Mouse (Mus musculus) forebrain, postnatal 0 days (tissue): ENCODE measurements around the gene Sncb. TPM values are rescaled to one million over a fixed set of nuclear protein-coding genes. Genes with fewer than 3 reads are reported as not detected.

Experiments
- ATAC-seq: fragments of 200-750 bp; cut with Nextera tagmentation; 2 replicates; pipeline ENCODE4 v1.8.0; 2017; ENCODE audit warnings: mild to moderate bottlenecking, moderate library complexity
- DNase-seq: peaks from one replicate; pipeline ENCODE4 v3.0.0-alpha.2; 2015
- H3K27ac ChIP-seq: fragments of 300-500 bp; sonication (generic); 2 replicates; pipeline ENCODE4 v1.5.1; 2014; ENCODE audit warnings: low read depth, mild to moderate bottlenecking, antibody characterized with exemption, low read length, moderate library complexity, mixed read lengths
- H3K27me3 ChIP-seq: fragments of 300-500 bp; sonication (generic); 2 replicates; pipeline ENCODE4 v1.6.1; 2014; ENCODE audit warnings: mild to moderate bottlenecking, low read length, mixed read lengths; ENCODE audit not compliant: insufficient read depth
- H3K36me3 ChIP-seq: fragments of 300-500 bp; sonication (generic); 2 replicates; pipeline ENCODE4 v1.6.1; 2014; ENCODE audit warnings: mild to moderate bottlenecking, moderate library complexity; ENCODE audit not compliant: insufficient read depth
- H3K4me1 ChIP-seq: fragments of 300-500 bp; sonication (generic); 2 replicates; pipeline ENCODE4 v1.6.1; 2014; ENCODE audit warnings: antibody characterized with exemption; ENCODE audit not compliant: insufficient read depth
- H3K4me2 ChIP-seq: fragments of 300-500 bp; sonication (generic); 2 replicates; pipeline ENCODE4 v1.6.1; 2014; ENCODE audit warnings: low read depth, mild to moderate bottlenecking, moderate library complexity
- H3K4me3 ChIP-seq: fragments of 300-500 bp; sonication (generic); 2 replicates; pipeline ENCODE4 v1.5.1; 2014; ENCODE audit warnings: low read depth, low read length, mixed read lengths
- H3K9ac ChIP-seq: fragments of 300-500 bp; sonication (generic); 2 replicates; pipeline ENCODE4 v1.6.1; 2014; ENCODE audit warnings: mild to moderate bottlenecking
- H3K9me3 ChIP-seq: fragments of 300-500 bp; sonication (generic); 2 replicates; pipeline ENCODE4 v1.6.1; 2016; ENCODE audit warnings: low read length
- CTCF ChIP-seq: sonication (generic); IDR thresholded peaks from 2 replicates; pipeline ENCODE4 v1.5.1; 2016; ENCODE audit warnings: antibody characterized with exemption, control low read depth, low read depth
- WGBS: fragments of 180-500 bp; shearing (Covaris S2); extraction: QIAGEN DNeasy Blood & Tissue Kit; methylation state at CpG from one replicate; pipeline ENCODE4 v1.1.7; 2014; 5-methylcytosine and 5-hydroxymethylcytosine counted together
- polyA plus RNA-seq: library from polyadenylated mRNA; unstranded; fragments of >200 nt; fragmentation: Nextera tagmentation; extraction: Ambion mirVana; gene quantifications from 2 replicates; pipeline ENCODE4 v1.2.1, GENCODE M21; 2015
- total RNA-seq: library from RNA; depleted of rRNA; stranded (reverse); fragments of >200 nt; gene quantifications from 2 replicates; pipeline ENCODE4 v1.2.3, GENCODE M21; 2014

The Sncb gene
- total and polyA plus RNA-seq, 2 experiments from 2014 or later, result 38.1 to 137 TPM

DNA sequence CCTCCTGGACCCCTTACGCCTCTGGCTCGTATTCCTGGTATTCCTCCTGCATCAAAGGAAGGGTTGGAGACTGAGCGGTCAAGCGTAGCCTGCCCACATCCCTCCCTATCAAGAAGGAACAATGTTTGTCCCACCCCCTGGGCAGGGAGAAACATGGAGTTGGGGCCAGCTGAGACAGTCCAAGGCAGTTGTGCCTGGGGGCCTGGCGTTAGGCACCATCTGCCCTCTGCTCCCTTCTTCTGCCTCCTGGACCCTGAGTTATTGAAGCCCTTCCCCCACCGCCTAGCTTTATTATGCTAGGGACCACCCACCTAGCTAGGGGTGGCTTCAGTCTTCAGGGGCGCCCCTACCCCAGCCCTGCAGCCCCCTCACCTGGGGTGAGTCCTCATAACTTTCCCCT is 6.9 kb downstream of the Sncb start:
- ATAC-seq (no peak), DNase-seq (no peak)
- Histone ChIP-seq H3K4me1 (peaks cover 30% of the 10 kb centered on the region), H3K9ac (no peak overlapping the region), H3K27ac (peak overlapping the region; percentile 30; the same call in 1 of the 2 replicates), H3K27me3 (peaks cover 6% of the 10 kb centered on the region; the same call in 1 of the 2 replicates), H3K4me3 (no peak overlapping the region; the same call in 1 of the 2 replicates), H3K36me3 (no peaks in the 10 kb centered on the region), H3K4me2 (peak overlapping the region; percentile 85), H3K9me3 (no peaks in the 10 kb centered on the region)
- no peak for TF ChIP-seq CTCF
- WGBS, result 9% methylated on average over 7 of the region's 7 CpGs

DNA sequence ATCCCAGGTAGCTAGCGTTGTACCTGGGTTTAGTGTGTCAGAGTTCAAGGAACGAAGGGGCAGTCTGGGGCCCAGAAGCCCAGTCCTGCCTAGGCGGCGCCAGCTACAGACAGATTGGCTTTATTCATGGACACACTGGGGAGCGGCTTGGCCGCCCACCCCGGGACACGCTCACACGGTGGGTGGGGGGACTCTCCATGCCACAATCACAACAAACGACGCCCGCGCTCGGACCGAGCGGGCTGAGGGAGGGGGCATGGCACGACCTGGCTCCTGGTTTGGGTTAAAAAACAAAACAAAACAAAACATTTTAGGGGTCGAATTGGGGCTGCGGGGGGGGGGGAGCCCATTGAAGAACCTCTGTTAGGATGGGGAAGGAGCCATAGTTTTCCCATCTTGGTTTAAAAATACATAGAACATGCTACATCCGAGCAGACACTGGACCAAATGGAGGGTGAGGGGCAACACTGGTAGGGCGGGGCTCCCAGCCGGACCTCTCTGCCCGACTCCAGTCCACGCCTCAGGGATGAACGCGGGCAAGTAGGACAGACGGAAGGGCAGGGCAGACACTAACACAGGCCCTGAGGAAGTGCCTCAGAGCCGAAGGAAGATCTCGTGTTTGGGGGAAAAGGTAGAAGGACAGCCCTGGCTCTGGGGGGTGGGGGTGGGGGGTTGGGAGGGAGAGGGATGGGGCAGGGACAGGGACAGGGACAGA is 7.5 kb downstream of the Sncb start:
- Histone ChIP-seq H3K9ac (peak overlapping the region; percentile 52), H3K4me3 (peak overlapping the region; percentile 44), H3K27ac (peak overlapping the region; percentile 92), H3K9me3 (no peaks in the 10 kb centered on the region), H3K4me1 (peaks cover 36% of the 10 kb centered on the region), H3K36me3 (no peaks in the 10 kb centered on the region), H3K27me3 (0 out of 2 replicates have a peak, but pooled peaks cover 1% of the 10 kb centered on the region), H3K4me2 (peak overlapping the region; percentile 85)
- ATAC-seq (no peak), DNase-seq (no peak)
- WGBS, result 1% methylated on average over 29 of the region's 29 CpGs
- TF ChIP-seq CTCF, result no peak

DNA sequence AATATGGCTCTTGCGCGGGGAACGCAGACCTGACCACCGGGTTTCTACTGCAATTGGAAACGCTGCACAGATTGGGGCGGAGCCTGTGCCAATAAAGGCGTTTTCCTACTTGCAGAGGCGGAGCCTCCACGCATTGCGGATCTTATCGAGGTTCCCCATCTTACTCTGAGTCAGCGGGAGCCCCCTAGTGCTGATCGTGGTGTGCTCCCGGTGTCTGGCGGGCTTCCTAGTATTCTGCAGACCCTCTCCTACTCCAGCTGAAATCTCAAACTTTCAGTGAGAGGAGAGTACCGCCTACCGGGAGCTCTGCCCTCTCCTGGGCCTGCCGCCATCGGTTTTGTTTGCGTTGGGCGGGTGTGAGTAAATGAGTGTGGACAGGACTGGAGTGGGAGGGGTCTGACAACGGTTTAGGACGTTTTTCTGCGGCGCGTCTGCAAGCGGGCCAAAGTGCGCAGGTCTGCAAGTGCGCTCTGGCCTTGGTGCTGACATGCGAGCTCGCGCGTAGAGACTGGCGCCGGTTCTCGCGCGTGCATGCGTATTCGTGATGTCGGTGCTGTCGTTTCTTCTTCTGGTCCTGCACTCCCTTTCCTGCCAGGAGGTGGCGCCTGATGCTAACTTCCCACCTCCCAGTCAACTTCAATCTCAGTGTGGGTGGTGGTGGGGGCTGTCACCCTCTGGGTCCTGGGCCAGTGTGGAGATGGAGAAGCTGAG is 8.2 kb downstream of the Sncb start:
- peak overlapping the region; percentile 85 for H3K4me2 ChIP-seq
- H3K27ac ChIP-seq, result peak overlapping the region; percentile 92
- ATAC-seq, result peak; percentile 86
- H3K36me3 ChIP-seq, result no peaks in the 10 kb centered on the region
- no peaks in the 10 kb centered on the region for H3K9me3 ChIP-seq
- peak overlapping the region; percentile 44 for H3K4me3 ChIP-seq
- peak; percentile 97 for DNase-seq
- H3K9ac ChIP-seq, result peak overlapping the region; percentile 60
- peak; percentile 92 for TF ChIP-seq CTCF
- peaks cover 42% of the 10 kb centered on the region for H3K4me1 ChIP-seq
- H3K27me3 ChIP-seq, result no peaks in the 10 kb centered on the region
- WGBS, result 2% methylated on average over 43 of the region's 43 CpGs

DNA sequence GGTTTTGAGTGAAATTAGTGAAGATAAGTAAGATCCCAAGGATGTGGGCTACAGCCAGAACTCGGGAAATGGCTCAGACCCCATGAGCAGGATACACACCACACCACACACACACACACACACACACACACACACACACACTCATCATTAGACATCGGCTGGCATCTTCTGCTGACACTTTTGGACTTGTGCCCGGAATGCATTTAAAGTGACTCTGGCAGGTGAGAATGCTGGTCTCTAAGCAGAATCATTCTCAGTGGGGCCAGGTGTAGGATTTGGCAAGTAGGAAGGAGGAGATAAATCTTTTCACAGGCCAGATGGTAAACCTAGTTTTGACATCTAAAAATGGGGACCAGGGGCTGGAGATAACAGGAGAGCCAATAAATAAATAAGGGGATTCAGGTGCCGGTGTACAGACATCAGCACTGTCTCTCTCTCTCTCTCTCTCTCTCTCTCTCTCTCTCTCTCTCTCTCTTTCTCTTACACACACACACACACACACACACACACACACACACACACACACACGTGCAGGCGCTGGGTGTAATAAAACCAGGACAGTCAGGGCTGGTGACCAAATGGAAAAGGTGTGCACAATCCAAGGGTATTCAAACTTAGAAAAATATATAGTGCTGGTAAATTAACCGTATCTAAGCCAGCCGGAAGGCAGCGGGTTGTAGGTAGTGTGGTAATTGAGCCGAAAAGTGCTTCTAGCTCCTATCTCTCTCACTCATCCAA is 9.1 kb downstream of the Sncb start:
- Histone ChIP-seq H3K9ac (peak overlapping the region; percentile 60), H3K9me3 (no peaks in the 10 kb centered on the region), H3K36me3 (no peaks in the 10 kb centered on the region), H3K27me3 (no peaks in the 10 kb centered on the region), H3K4me2 (peak overlapping the region; percentile 85), H3K27ac (peak overlapping the region; percentile 92), H3K4me1 (peaks cover 51% of the 10 kb centered on the region), H3K4me3 (peak overlapping the region; percentile 44)
- TF ChIP-seq CTCF, result peak; percentile 1; the same call in 1 of the 2 replicates
- ATAC-seq (no peak; the same call in 1 of the 2 replicates), DNase-seq (peak; percentile 68)
- WGBS, result 17% methylated on average over 10 of the region's 10 CpGs

DNA sequence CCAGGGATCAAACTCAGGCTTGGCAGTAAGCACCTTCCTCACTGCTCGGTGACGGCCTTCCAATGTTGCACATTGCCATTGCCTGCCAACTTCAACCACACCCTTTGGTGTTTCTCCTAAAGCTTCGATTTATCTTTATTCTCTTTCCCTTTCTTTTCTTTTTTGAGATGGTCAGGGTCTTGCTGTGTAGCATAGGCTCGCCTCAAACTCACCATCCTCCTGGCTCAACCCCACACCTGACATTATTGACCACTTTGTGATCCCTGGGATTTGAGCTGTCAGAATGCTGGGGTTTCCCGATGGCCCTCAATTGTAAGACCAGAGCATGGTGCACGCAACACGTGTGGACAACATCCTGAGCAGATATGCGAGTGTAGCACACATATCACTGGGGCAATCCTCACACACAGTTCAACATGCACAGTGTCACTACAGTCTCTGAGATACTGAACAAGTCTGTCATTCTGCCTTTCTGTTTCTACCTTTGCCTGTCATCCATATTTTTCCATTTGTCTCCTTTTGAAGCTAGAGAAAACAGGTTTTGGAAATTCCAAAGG is 10.2 kb downstream of the Sncb start:
- H3K4me1 ChIP-seq, result peaks cover 57% of the 10 kb centered on the region
- peak overlapping the region; percentile 87 for H3K27ac ChIP-seq

DNA sequence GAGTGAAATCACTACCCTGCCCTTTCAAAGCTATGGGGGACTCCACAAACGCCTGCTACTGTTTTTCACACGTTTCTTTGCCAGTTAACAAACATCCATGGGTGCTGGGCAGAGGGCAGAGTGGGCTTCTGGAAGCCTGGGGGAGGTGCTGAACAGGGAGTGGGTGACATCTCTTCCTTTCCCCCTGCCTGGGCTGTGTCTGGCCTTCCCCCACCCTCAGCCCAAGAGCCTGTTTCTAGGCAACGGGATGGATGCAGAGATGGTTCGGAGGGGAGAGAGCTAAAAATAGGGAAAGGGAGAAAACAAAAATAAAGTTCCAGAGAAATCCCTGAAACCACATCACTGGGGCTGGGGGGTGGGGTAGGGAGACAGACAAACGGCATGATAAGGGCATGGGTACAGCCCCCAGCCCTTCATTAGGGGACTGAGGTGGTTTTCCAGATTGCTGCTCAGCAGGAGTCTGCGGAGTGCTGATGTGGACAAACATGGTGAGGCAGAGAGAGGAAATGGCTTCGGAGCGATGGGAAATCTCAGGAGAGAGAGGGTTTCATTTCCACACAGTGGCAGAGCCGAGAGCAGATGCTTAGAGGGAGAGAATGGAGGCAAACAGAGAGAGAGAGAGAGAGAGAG is 11.1 kb downstream of the Sncb start:
- no peak for TF ChIP-seq CTCF
- Histone ChIP-seq H3K27me3 (no peaks in the 10 kb centered on the region), H3K9me3 (no peaks in the 10 kb centered on the region), H3K9ac (peak overlapping the region; percentile 33; the same call in 1 of the 2 replicates), H3K4me3 (0 out of 2 replicates have a peak overlapping the region, but pooled peaks have one; percentile 5), H3K4me2 (peak overlapping the region; percentile 30), H3K36me3 (no peaks in the 10 kb centered on the region), H3K4me1 (peaks cover 55% of the 10 kb centered on the region), H3K27ac (peak overlapping the region; percentile 87)
- ATAC-seq, result peak; percentile 39
- 10% methylated on average over 9 of the region's 9 CpGs for WGBS
- peak; percentile 75 for DNase-seq

More for the DNA sequence above, 10.2 kb downstream of the Sncb start:
- no peak overlapping the region for H3K9ac ChIP-seq
- DNase-seq (no peak), ATAC-seq (no peak)
- H3K27me3 ChIP-seq, result no peaks in the 10 kb centered on the region
- TF ChIP-seq CTCF, result no peak
- peak overlapping the region; percentile 30; the same call in 1 of the 2 replicates for H3K4me2 ChIP-seq
- no peaks in the 10 kb centered on the region for H3K36me3 ChIP-seq
- H3K4me3 ChIP-seq, result no peak overlapping the region
- H3K9me3 ChIP-seq, result no peaks in the 10 kb centered on the region
- WGBS, result 84% methylated on average over 8 of the region's 8 CpGs
